Mouse (Mus musculus) hindbrain, postnatal 0 days (tissue): Measurements from ENCODE around the gene AI597479. TPM values are rescaled to one million over a fixed set of nuclear protein-coding genes. Genes with fewer than 3 reads are reported as not detected.

Experiments used
- ATAC-seq: fragments of 200-750 bp; cut with Nextera tagmentation; 2 replicates; pipeline ENCODE4 v1.8.0; 2017; ENCODE audit warnings: mild to moderate bottlenecking, moderate TSS enrichment, moderate library complexity
- DNase-seq: peaks from one replicate; pipeline ENCODE4 v3.0.0-alpha.2; 2015; ENCODE audit warnings: low spot score
- H3K27ac ChIP-seq: fragments of 300-500 bp; sonication (generic); 2 replicates; pipeline ENCODE4 v1.5.1; 2014; ENCODE audit warnings: mild to moderate bottlenecking
- H3K27me3 ChIP-seq: fragments of 300-500 bp; sonication (generic); 2 replicates; pipeline ENCODE4 v1.6.1; 2014; ENCODE audit warnings: low read length, mixed read lengths; ENCODE audit not compliant: insufficient read depth
- H3K36me3 ChIP-seq: fragments of 300-500 bp; sonication (generic); 2 replicates; pipeline ENCODE4 v1.6.1; 2014; ENCODE audit warnings: low read length, mixed read lengths; ENCODE audit not compliant: insufficient read depth
- H3K4me1 ChIP-seq: fragments of 300-500 bp; sonication (generic); 2 replicates; pipeline ENCODE4 v1.6.1; 2014; ENCODE audit warnings: antibody characterized with exemption, low read length, mixed read lengths; ENCODE audit not compliant: insufficient read depth
- H3K4me2 ChIP-seq: fragments of 300-500 bp; sonication (generic); 2 replicates; pipeline ENCODE4 v1.6.1; 2014; ENCODE audit warnings: low read depth, mild to moderate bottlenecking, low read length, moderate library complexity, mixed read lengths
- H3K4me3 ChIP-seq: fragments of 300-500 bp; sonication (generic); 2 replicates; pipeline ENCODE4 v1.5.1; 2014; ENCODE audit warnings: low read length
- H3K9ac ChIP-seq: fragments of 300-500 bp; sonication (generic); replicated peaks from 2 replicates; pipeline ENCODE4 v1.6.1; 2014; ENCODE audit warnings: mild to moderate bottlenecking, low read length, moderate library complexity, mixed read lengths
- H3K9me3 ChIP-seq: fragments of 300-500 bp; sonication (generic); 2 replicates; pipeline ENCODE4 v1.6.1; 2016; ENCODE audit warnings: low read length, mixed read lengths
- CTCF ChIP-seq: IDR thresholded peaks from 2 replicates; pipeline ENCODE4 v1.5.1; 2016; ENCODE audit warnings: antibody characterized with exemption, control low read depth, low read depth
- WGBS: fragments of 180-500 bp; shearing (Covaris S2); extraction: QIAGEN DNeasy Blood & Tissue Kit; methylation state at CpG from one replicate; pipeline ENCODE4 v1.1.7; 2014; 5-methylcytosine and 5-hydroxymethylcytosine counted together
- polyA plus RNA-seq: library from polyadenylated mRNA; unstranded; fragments of >200 nt; fragmentation: Nextera tagmentation; extraction: Ambion mirVana; gene quantifications from 2 replicates; pipeline ENCODE4 v1.2.1, GENCODE M21; 2015
- total RNA-seq: library from RNA; depleted of rRNA; stranded (reverse); fragments of >200 nt; gene quantifications from 2 replicates; pipeline ENCODE4 v1.2.3, GENCODE M21; 2014

The AI597479 gene
- total and polyA plus RNA-seq, 2 experiments from 2014 or later, result 20.7 to 28.8 TPM

DNA sequence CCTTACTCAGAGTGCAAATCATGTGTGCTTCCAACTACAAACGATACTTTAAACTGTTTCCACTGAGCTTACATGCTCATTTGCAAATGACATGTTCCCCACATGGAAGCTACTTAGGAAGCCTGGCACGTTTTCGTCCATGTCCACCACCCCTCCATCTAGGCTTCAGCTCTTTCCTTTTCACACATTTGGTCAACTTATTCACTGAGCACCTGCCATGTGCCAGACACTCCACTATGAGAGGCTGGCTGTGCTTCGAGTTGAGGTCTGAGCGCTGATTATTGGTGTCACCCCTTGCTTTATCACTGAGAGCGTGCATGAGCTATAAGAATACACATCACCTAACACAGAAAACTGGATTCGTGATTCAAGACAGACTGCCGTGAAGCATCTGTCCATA, 26.5 kb upstream of the AI597479 start:
- no peak overlapping the region for H3K4me3 ChIP-seq
- TF ChIP-seq CTCF, result no peak
- no peaks in the 10 kb centered on the region for H3K9me3 ChIP-seq
- H3K27ac ChIP-seq, result no peak overlapping the region
- H3K36me3 ChIP-seq, result peaks cover 35% of the 10 kb centered on the region
- ATAC-seq (no peak), DNase-seq (no peak)
- no peaks in the 10 kb centered on the region for H3K27me3 ChIP-seq
- H3K9ac ChIP-seq, result no peak overlapping the region
- H3K4me2 ChIP-seq, result no peak overlapping the region
- WGBS, result 91% methylated on average over 8 of the region's 8 CpGs
- H3K4me1 ChIP-seq, result no peaks in the 10 kb centered on the region

DNA sequence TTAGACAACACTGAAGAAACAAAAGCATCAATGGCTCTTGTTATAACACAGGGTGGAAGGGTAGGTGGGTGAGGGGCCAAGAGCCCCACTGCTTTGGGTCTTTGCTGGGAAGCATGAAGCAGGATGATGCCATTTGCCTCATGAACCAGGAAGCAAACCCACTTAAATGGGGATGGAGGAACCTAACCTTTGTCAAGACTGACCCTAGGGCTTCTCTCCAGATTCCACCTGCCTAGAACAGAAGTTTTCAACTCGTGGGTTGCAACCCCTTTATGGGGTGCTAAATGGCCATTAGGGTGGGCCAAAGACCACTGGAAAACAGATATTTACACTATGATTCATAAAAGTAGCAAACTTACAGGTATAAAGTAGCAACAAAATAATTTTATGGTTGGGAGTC, 25.9 kb upstream of the AI597479 start:
- 84% methylated on average over 1 of the region's 1 CpGs for WGBS
- no peak for ATAC-seq
- TF ChIP-seq CTCF, result no peak

DNA sequence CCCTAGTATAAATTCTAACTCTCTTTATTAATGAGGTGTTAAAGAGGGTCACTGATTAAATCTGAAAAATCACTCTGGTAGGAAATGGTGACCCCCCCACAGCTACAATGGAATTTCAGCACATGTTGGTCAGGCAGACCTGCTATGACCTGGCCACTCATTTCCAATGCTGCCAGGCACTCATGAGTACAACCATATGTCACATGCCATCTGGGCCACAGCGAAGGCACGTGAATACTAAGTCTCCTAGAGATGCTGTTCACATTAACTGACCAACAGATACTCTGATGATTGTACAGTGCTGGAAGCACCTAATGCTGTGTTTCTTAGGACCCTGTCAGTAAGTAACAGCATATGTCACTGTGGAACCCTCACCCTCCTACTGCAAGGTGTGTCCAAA, 23.7 kb upstream of the AI597479 start:
- no peaks in the 10 kb centered on the region for H3K4me1 ChIP-seq
- no peak overlapping the region for H3K9ac ChIP-seq
- 90% methylated on average over 2 of the region's 2 CpGs for WGBS
- peaks cover 27% of the 10 kb centered on the region; the same call in 1 of the 2 replicates for H3K36me3 ChIP-seq
- no peaks in the 10 kb centered on the region for H3K27me3 ChIP-seq
- TF ChIP-seq CTCF, result no peak
- DNase-seq (no peak), ATAC-seq (no peak)
- no peak overlapping the region for H3K27ac ChIP-seq
- no peak overlapping the region for H3K4me3 ChIP-seq
- no peaks in the 10 kb centered on the region for H3K9me3 ChIP-seq
- no peak overlapping the region for H3K4me2 ChIP-seq

More for the DNA sequence above, 25.9 kb upstream of the AI597479 start:
- H3K4me2 ChIP-seq, result no peak overlapping the region
- H3K27ac ChIP-seq, result no peak overlapping the region
- DNase-seq, result no peak
- no peaks in the 10 kb centered on the region for H3K9me3 ChIP-seq
- H3K4me3 ChIP-seq, result no peak overlapping the region
- peaks cover 30% of the 10 kb centered on the region; the same call in 1 of the 2 replicates for H3K36me3 ChIP-seq
- no peak overlapping the region for H3K9ac ChIP-seq
- no peaks in the 10 kb centered on the region for H3K4me1 ChIP-seq
- H3K27me3 ChIP-seq, result no peaks in the 10 kb centered on the region

DNA sequence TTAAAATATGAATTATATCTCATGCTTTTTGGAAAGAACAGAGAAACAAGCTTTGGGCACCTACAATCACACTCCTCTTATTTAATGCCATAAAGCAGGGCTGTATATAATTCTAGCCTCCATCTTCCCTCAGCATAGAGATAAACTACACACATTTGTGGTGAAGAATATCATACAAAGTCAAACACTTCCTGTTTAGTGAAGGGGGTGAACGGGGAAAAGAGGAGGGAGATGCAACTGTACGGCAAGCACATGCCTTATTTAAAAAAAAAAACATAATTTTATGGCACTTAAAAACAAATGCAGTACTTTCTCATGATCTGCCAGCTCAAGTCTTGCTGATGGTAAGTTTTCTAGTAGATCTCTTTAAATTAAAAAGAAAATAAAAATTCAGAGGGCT, 20.4 kb upstream of the AI597479 start:
- H3K27ac ChIP-seq, result no peak overlapping the region
- no peaks in the 10 kb centered on the region for H3K9me3 ChIP-seq
- 81% methylated on average over 2 of the region's 2 CpGs for WGBS
- H3K9ac ChIP-seq, result no peak overlapping the region
- DNase-seq (no peak), ATAC-seq (no peak)
- TF ChIP-seq CTCF, result no peak
- no peak overlapping the region for H3K4me3 ChIP-seq
- no peaks in the 10 kb centered on the region for H3K4me1 ChIP-seq
- peaks cover 18% of the 10 kb centered on the region; the same call in 1 of the 2 replicates for H3K36me3 ChIP-seq
- H3K4me2 ChIP-seq, result no peak overlapping the region
- no peaks in the 10 kb centered on the region for H3K27me3 ChIP-seq

DNA sequence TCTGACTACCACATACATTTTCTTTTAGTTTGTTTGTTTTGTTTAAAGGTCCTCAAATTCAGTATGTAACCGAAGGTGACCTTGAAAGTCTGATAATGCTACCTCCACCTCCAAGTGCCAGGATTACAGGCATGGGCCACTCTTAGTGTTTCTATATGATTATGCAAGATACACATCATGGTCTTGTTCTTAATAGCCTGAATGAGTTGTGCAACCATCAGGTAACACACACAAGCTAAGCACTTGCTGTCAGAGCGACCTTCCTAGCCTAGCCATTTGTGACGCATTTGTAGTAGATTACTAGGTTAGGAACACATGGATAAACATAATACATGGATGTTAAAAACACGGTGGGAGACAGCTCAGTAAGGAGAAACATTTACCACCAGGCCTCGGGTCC, 15.6 kb upstream of the AI597479 start:
- Histone ChIP-seq H3K36me3 (no peaks in the 10 kb centered on the region), H3K9ac (no peak overlapping the region), H3K4me1 (no peaks in the 10 kb centered on the region), H3K27ac (no peak overlapping the region), H3K27me3 (no peaks in the 10 kb centered on the region), H3K4me2 (no peak overlapping the region), H3K9me3 (no peaks in the 10 kb centered on the region), H3K4me3 (no peak overlapping the region)
- 86% methylated on average over 5 of the region's 5 CpGs for WGBS
- no peak for DNase-seq
- TF ChIP-seq CTCF, result no peak
- no peak for ATAC-seq

DNA sequence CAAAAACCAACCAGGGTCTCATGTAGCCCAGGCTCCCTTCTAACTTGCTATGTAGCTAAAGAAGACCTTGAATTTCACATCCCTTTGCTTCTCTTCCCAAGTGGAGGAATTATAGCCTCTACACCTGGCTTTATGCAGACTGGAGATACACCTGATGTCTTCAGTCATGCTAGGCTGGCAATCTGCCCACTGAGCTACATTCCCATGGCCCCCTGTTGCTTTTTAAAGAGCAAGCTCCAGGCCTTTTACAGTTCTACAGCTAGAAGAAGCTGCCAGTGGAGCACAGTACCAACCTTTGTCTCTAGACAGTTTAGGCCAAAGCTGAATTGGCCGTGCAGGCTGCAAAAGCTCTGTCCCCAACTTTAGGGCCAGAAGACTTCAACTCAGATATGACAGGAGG, 8.1 kb upstream of the AI597479 start:
- no peak for TF ChIP-seq CTCF
- H3K27ac ChIP-seq, result no peak overlapping the region
- no peaks in the 10 kb centered on the region for H3K9me3 ChIP-seq
- no peak overlapping the region for H3K9ac ChIP-seq
- H3K4me3 ChIP-seq, result no peak overlapping the region
- 64% methylated on average over 1 of the region's 1 CpGs for WGBS
- no peaks in the 10 kb centered on the region for H3K27me3 ChIP-seq
- peak overlapping the region; percentile 61; the same call in 1 of the 2 replicates for H3K4me2 ChIP-seq
- ATAC-seq, result no peak
- DNase-seq, result peak; percentile 25
- peaks cover 6% of the 10 kb centered on the region; the same call in 1 of the 2 replicates for H3K4me1 ChIP-seq
- H3K36me3 ChIP-seq, result no peaks in the 10 kb centered on the region

DNA sequence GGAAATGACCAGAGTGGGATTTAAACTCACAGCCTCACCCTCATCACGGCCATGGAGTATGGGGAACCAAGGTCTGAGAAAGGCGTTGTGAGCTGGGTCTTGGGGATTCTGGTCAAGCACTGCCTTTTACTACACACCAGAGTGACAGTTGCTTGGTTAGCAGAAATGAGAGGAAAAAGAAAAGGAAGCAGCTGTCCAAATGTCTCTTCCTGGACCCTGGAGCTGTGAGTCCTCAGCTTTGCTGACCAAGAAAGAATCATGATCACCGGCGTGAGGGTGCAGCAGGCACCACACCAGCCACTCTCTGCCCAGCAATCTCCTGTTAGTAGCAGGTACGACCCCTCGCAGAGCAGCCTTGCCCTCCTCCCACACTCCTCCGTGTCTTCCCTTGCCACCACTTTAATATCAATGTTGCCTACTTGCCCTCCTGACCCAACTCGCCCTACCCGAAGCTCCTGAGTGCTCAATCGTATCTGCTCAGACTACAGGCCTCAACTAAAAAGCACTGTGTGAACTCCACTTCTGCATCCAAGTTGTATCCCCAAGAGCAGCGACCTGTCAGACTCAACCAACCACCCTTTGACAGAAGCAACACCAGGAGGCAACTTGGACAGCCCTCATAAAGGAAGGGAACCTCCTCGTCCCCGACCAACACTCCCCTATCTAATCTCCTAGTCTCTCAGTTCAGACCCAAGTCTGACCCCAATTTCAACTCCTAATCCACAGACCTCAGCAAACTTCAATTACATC, 7.0 kb upstream of the AI597479 start:
- TF ChIP-seq CTCF, result no peak
- ATAC-seq (peak; percentile 27; the same call in 1 of the 2 replicates), DNase-seq (no peak)

More for the DNA sequence above, 7.0 kb upstream of the AI597479 start:
- Histone ChIP-seq H3K27ac (peak overlapping the region; percentile 90; the same call in 1 of the 2 replicates), H3K4me2 (peak overlapping the region; percentile 61), H3K9ac (peak overlapping the region; percentile 80), H3K36me3 (no peaks in the 10 kb centered on the region), H3K9me3 (no peaks in the 10 kb centered on the region), H3K4me3 (peak overlapping the region; percentile 65), H3K27me3 (no peaks in the 10 kb centered on the region), H3K4me1 (peaks cover 6% of the 10 kb centered on the region; the same call in 1 of the 2 replicates)
- 46% methylated on average over 13 of the region's 13 CpGs for WGBS
